Mouse (Mus musculus): ENCODE results near the gene Calm2. TPM values are rescaled to one million over a fixed set of nuclear protein-coding genes. Genes with fewer than 3 reads are reported as not detected.

Calm2 gene
- polyA plus RNA-seq, 1 experiment from 2014 or later: 1,601 TPM

DNA sequence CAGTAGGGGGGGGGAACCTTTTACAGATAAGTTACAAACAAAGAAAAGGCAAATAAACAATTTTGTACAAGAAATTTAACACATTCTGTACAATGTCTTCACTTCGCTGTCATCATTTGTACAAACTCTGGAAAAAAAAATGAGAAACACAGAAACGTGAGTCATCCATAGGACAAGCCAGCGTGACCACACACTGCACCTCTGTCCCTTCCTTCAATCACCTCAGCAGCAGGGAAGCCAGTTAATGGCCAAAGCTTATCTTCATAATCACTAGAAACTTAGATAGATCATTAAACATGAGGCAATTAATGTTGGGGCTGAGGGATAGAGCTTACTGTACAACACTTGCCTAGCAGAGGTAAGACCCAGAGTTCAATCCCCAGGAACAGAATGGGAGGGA lies 12.8 kb downstream of the Calm2 start:
- WGBS: 93% methylated on average over 3 of the region's 3 CpGs
- no peaks in the 10 kb centered on the region for H3K27me3 ChIP-seq (ENCODE audit: control insufficient read depth, insufficient read depth, low read length)
- no peak overlapping the region for H3K27ac ChIP-seq (ENCODE audit: low read depth, low read length)
- no peak overlapping the region for H3K4me3 ChIP-seq (ENCODE audit: low read depth, low read length)
- DNase-seq (ENCODE audit: low spot score): no peak
- H3K4me1 ChIP-seq (replicated peaks; ENCODE audit: control insufficient read depth, insufficient read depth, low read length): no peaks in the 10 kb centered on the region
- no peak for ATAC-seq (ENCODE audit: low FRiP score)
- H3K36me3 ChIP-seq (ENCODE audit: control insufficient read depth, insufficient read depth, low read length): peaks cover 20% of the 10 kb centered on the region
- no peaks in the 10 kb centered on the region for H3K9me3 ChIP-seq (ENCODE audit: control insufficient read depth, low read length)
- H3K4me2 ChIP-seq (replicated peaks; ENCODE audit: low read depth, low read length): no peak overlapping the region
- no peak overlapping the region for H3K9ac ChIP-seq (ENCODE audit: low read depth, low read length)

DNA sequence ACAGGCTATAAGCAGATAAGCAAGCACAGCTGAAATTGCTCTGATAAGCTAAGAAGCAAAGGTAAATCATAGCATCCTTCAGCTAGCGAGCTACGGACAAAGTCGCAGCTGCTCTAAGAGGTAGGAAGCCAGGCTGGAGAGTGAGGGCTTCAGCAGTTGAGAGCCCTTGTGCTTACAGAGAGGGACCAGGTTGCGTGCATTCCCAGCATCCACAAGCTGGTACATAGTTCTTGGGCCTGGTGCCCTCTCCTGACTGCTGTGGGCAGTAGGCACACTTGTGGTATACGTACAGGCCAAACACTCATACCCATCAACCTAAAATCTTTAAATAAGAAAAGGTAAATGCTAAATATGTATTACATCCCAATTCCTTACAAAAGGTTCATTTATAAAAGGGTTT lies 14.0 kb downstream of the Calm2 start:
- Histone ChIP-seq H3K4me3 (ENCODE audit: low read depth, low read length) (no peak overlapping the region), H3K4me1 (replicated peaks; ENCODE audit: control insufficient read depth, insufficient read depth, low read length) (no peaks in the 10 kb centered on the region), H3K27ac (ENCODE audit: low read depth, low read length) (no peak overlapping the region), H3K9me3 (ENCODE audit: control insufficient read depth, low read length) (no peaks in the 10 kb centered on the region), H3K27me3 (ENCODE audit: control insufficient read depth, insufficient read depth, low read length) (no peaks in the 10 kb centered on the region), H3K9ac (ENCODE audit: low read depth, low read length) (no peak overlapping the region), H3K4me2 (replicated peaks; ENCODE audit: low read depth, low read length) (no peak overlapping the region), H3K36me3 (ENCODE audit: control insufficient read depth, insufficient read depth, low read length) (peaks cover 20% of the 10 kb centered on the region)
- WGBS: 94% methylated on average over 5 of the region's 5 CpGs
- ATAC-seq (ENCODE audit: low FRiP score) (no peak), DNase-seq (ENCODE audit: low spot score) (no peak)

GRCm38 (mm10) chr17:87432314-87432713 lies 14.4 kb downstream of the Calm2 start:
- Histone ChIP-seq H3K4me2 (replicated peaks; ENCODE audit: low read depth, low read length) (no peak overlapping the region), H3K36me3 (ENCODE audit: control insufficient read depth, insufficient read depth, low read length) (peaks cover 20% of the 10 kb centered on the region), H3K27me3 (ENCODE audit: control insufficient read depth, insufficient read depth, low read length) (no peaks in the 10 kb centered on the region), H3K4me3 (ENCODE audit: low read depth, low read length) (no peak overlapping the region), H3K4me1 (replicated peaks; ENCODE audit: control insufficient read depth, insufficient read depth, low read length) (no peaks in the 10 kb centered on the region), H3K27ac (ENCODE audit: low read depth, low read length) (no peak overlapping the region), H3K9ac (ENCODE audit: low read depth, low read length) (no peak overlapping the region), H3K9me3 (ENCODE audit: control insufficient read depth, low read length) (no peaks in the 10 kb centered on the region)
- ATAC-seq (ENCODE audit: low FRiP score) (no peak), DNase-seq (ENCODE audit: low spot score) (no peak)

DNA sequence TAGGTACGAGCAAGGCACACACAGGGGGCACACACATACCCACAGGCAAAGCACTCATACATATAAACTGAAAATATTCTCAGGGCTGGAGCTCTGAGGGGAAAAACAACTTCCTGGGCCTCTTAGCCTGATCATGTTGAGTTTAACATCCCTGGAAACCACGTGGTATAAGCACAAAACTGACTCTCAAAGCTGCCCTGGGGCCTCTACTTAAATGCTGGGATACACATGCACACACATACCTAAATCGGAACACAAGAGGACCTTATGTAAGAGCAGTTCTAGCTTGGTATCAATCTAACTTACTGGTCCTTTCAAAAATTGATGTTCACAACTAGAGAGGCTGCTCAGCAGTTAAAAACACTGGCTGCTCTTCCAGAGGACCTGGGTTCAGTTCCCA lies 17.3 kb downstream of the Calm2 start:
- no peak for DNase-seq (ENCODE audit: low spot score)
- H3K9ac ChIP-seq (ENCODE audit: low read depth, low read length): no peak overlapping the region
- H3K4me2 ChIP-seq (replicated peaks; ENCODE audit: low read depth, low read length): no peak overlapping the region
- H3K4me3 ChIP-seq (ENCODE audit: low read depth, low read length): no peak overlapping the region
- H3K9me3 ChIP-seq (ENCODE audit: control insufficient read depth, low read length): no peaks in the 10 kb centered on the region
- no peak for ATAC-seq (ENCODE audit: low FRiP score)
- no peak overlapping the region for H3K27ac ChIP-seq (ENCODE audit: low read depth, low read length)
- H3K4me1 ChIP-seq (replicated peaks; ENCODE audit: control insufficient read depth, insufficient read depth, low read length): no peaks in the 10 kb centered on the region
- peaks cover 15% of the 10 kb centered on the region for H3K36me3 ChIP-seq (ENCODE audit: control insufficient read depth, insufficient read depth, low read length)
- no peaks in the 10 kb centered on the region for H3K27me3 ChIP-seq (ENCODE audit: control insufficient read depth, insufficient read depth, low read length)
- 88% methylated on average over 3 of the region's 3 CpGs for WGBS

DNA sequence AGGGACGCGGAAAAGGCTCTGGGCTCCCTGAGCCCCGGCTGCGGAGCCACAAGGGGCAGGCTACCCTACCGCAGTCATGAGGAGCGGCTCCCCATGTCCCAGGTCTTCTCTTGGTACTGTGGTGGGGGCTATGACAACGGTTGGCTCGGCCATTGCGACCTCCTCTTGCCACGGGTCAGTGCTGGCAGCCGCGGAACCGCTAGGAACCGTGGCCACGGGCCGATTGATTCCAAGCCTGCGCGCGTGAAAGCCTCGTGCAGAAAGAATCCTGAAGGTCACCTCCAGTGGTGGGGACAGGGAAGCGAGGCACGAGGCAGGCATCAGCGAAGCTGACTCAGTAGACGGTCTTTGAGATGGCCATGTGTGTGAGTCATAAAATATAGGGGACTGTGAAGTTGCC lies 19.2 kb downstream of the Calm2 start, which contains the start of gene Stpg4:
Gene Stpg4 (minus strand): TSS at position 231 of the 400 bp plus-strand sequence.
- no peak for ATAC-seq (ENCODE audit: low FRiP score)
- Histone ChIP-seq H3K9ac (ENCODE audit: low read depth, low read length) (no peak within 1 kb of the TSS), H3K36me3 (ENCODE audit: control insufficient read depth, insufficient read depth, low read length) (peaks cover 9% of the 10 kb centered on the region), H3K9me3 (ENCODE audit: control insufficient read depth, low read length) (no peaks in the 10 kb centered on the region), H3K4me1 (replicated peaks; ENCODE audit: control insufficient read depth, insufficient read depth, low read length) (no peaks in the 10 kb centered on the region), H3K4me2 (replicated peaks; ENCODE audit: low read depth, low read length) (no peak within 1 kb of the TSS), H3K4me3 (ENCODE audit: low read depth, low read length) (no peak within 1 kb of the TSS), H3K27me3 (ENCODE audit: control insufficient read depth, insufficient read depth, low read length) (no peaks in the 10 kb centered on the region), H3K27ac (ENCODE audit: low read depth, low read length) (no peak within 1 kb of the TSS)
- no peak for DNase-seq (ENCODE audit: low spot score)
- WGBS: 42% methylated on average over 24 of the region's 24 CpGs

- H3K9me3 ChIP-seq (ENCODE audit: control insufficient read depth, low read length): no peaks in the 10 kb centered on the region
- no peaks in the 10 kb centered on the region for H3K4me1 ChIP-seq (replicated peaks; ENCODE audit: control insufficient read depth, insufficient read depth, low read length)
- H3K9ac ChIP-seq (ENCODE audit: low read depth, low read length): no peak overlapping the region
- H3K4me3 ChIP-seq (ENCODE audit: low read depth, low read length): no peak overlapping the region
- H3K27ac ChIP-seq (ENCODE audit: low read depth, low read length): no peak overlapping the region
- no peaks in the 10 kb centered on the region for H3K36me3 ChIP-seq (ENCODE audit: control insufficient read depth, insufficient read depth, low read length)
- ATAC-seq (ENCODE audit: low FRiP score): no peak
- no peak for DNase-seq (ENCODE audit: low spot score)
- no peaks in the 10 kb centered on the region for H3K27me3 ChIP-seq (ENCODE audit: control insufficient read depth, insufficient read depth, low read length)
- H3K4me2 ChIP-seq (replicated peaks; ENCODE audit: low read depth, low read length): no peak overlapping the region
- 83% methylated on average over 7 of the region's 7 CpGs for WGBS
Observed at GRCm38 (mm10) chr17:87418082-87418481, 28.7 kb downstream of the Calm2 start.

- DNase-seq (ENCODE audit: low spot score) (no peak), ATAC-seq (ENCODE audit: low FRiP score) (no peak)
- Histone ChIP-seq H3K27ac (ENCODE audit: low read depth, low read length) (no peak overlapping the region), H3K27me3 (ENCODE audit: control insufficient read depth, insufficient read depth, low read length) (no peaks in the 10 kb centered on the region), H3K4me3 (ENCODE audit: low read depth, low read length) (no peak overlapping the region), H3K4me1 (replicated peaks; ENCODE audit: control insufficient read depth, insufficient read depth, low read length) (no peaks in the 10 kb centered on the region), H3K9me3 (ENCODE audit: control insufficient read depth, low read length) (no peaks in the 10 kb centered on the region), H3K36me3 (ENCODE audit: control insufficient read depth, insufficient read depth, low read length) (no peaks in the 10 kb centered on the region), H3K9ac (ENCODE audit: low read depth, low read length) (no peak overlapping the region), H3K4me2 (replicated peaks; ENCODE audit: low read depth, low read length) (no peak overlapping the region)
- 84% methylated on average over 4 of the region's 4 CpGs for WGBS
Observed at GRCm38 (mm10) chr17:87406646-87407045, 40.1 kb downstream of the Calm2 start.

DNA sequence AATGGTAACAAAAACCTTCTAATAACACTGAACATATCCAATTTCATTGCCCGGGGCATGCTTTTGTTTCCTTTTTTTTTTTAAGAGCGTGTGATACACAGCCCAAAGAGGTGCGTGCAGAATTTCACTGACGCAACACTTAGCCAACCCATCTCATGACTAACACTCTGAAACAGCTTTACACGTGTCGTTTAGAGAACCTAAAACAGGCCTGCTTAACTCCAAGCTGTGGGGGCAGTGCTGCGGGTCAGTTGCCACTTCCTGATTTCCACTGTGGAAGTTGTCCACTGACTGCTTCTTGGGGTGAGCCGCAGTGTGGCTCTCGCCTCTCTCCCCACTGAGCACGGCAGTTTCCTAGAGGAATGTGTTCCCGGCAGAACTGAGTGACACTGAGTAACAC lies 41.2 kb downstream of the Calm2 start:
- Histone ChIP-seq H3K36me3 (ENCODE audit: control insufficient read depth, insufficient read depth, low read length) (no peaks in the 10 kb centered on the region), H3K4me1 (replicated peaks; ENCODE audit: control insufficient read depth, insufficient read depth, low read length) (no peaks in the 10 kb centered on the region), H3K27me3 (ENCODE audit: control insufficient read depth, insufficient read depth, low read length) (no peaks in the 10 kb centered on the region), H3K4me3 (ENCODE audit: low read depth, low read length) (no peak overlapping the region), H3K9me3 (ENCODE audit: control insufficient read depth, low read length) (no peaks in the 10 kb centered on the region), H3K27ac (ENCODE audit: low read depth, low read length) (no peak overlapping the region), H3K4me2 (replicated peaks; ENCODE audit: low read depth, low read length) (no peak overlapping the region), H3K9ac (ENCODE audit: low read depth, low read length) (no peak overlapping the region)
- DNase-seq (ENCODE audit: low spot score) (no peak), ATAC-seq (ENCODE audit: low FRiP score) (no peak)
- WGBS: 77% methylated on average over 11 of the region's 11 CpGs

- no peak for DNase-seq (ENCODE audit: low spot score)
- H3K4me1 ChIP-seq (replicated peaks; ENCODE audit: control insufficient read depth, insufficient read depth, low read length): no peaks in the 10 kb centered on the region
- H3K4me3 ChIP-seq (ENCODE audit: low read depth, low read length): no peak overlapping the region
- no peak overlapping the region for H3K27ac ChIP-seq (ENCODE audit: low read depth, low read length)
- H3K9ac ChIP-seq (ENCODE audit: low read depth, low read length): no peak overlapping the region
- no peak for ATAC-seq (ENCODE audit: low FRiP score)
- H3K9me3 ChIP-seq (ENCODE audit: control insufficient read depth, low read length): no peaks in the 10 kb centered on the region
- no peaks in the 10 kb centered on the region for H3K36me3 ChIP-seq (ENCODE audit: control insufficient read depth, insufficient read depth, low read length)
- H3K4me2 ChIP-seq (replicated peaks; ENCODE audit: low read depth, low read length): no peak overlapping the region
- WGBS: 78% methylated on average over 4 of the region's 4 CpGs
- H3K27me3 ChIP-seq (ENCODE audit: control insufficient read depth, insufficient read depth, low read length): no peaks in the 10 kb centered on the region
Observed at GRCm38 (mm10) chr17:87403462-87403861, 43.3 kb downstream of the Calm2 start.
